Mouse (Mus musculus) CD4-positive naive resting alpha-beta T cell, adult 76 days (primary cell): ENCODE results near the gene Dck. TPM values are rescaled to one million over a fixed set of nuclear protein-coding genes. Genes with fewer than 3 reads are reported as not detected.

Source experiments
- total RNA-seq: library from RNA; stranded (reverse); gene quantifications from one replicate; pipeline ENCODE4 v1.2.4, GENCODE M21; 2023

The Dck gene
- 25.8 TPM for total RNA-seq

GRCm38 (mm10) chr5:88764987-88765481 lies at the start of gene Dck:
Gene Dck, plus strand, starts transcription at chr5:88764996.

GRCm38 (mm10) chr5:88720116-88721002 lies 44.4 kb upstream of the Dck start, which contains the start of gene Mob1b:
Gene Mob1b, plus strand, starts transcription at chr5:88720855.

Other genes with a start within 250 kb of the Dck start
- 66.4 TPM for gene Jchain, start 237.1 kb upstream of the Dck start, total RNA-seq
- gene Utp3, start 210.5 kb upstream of the Dck start, total RNA-seq, result 54.1 TPM
- gene Rufy3, start 200.0 kb upstream of the Dck start, total RNA-seq, result 8.8 TPM
- 39.6 TPM for gene Grsf1, start 88.8 kb upstream of the Dck start, total RNA-seq
- 27.0 TPM for gene Mob1b, start 44.1 kb upstream of the Dck start, total RNA-seq
- 0.76 TPM for gene Slc4a4, start 121.8 kb downstream of the Dck start, total RNA-seq